Mouse (Mus musculus) CD4-positive, CD25-positive, alpha-beta regulatory T cell, adult 2 months (primary cell): Measurements from ENCODE around the gene Rsad2.
A peak's percentile ranks its signal among the peaks of the same experiment; 100 is the strongest.

Experiments
- DNase-seq: peaks from one replicate; pipeline ENCODE4 v3.0.0-alpha.2; 2012; ENCODE audit warnings: low read depth, low spot score

Gene Rsad2

GRCm38 (mm10) chr12:26401696-26402470 is 54.4 kb downstream of the Rsad2 start:
- DNase-seq, result peak; percentile 81

GRCm38 (mm10) chr12:26401254-26401653 is 55.0 kb downstream of the Rsad2 start:
- peak; percentile 45 for DNase-seq

- DNase-seq, result no peak
Measured at GRCm38 (mm10) chr12:26400762-26401161, 55.5 kb downstream of the Rsad2 start.

GRCm38 (mm10) chr12:26399391-26399790 is 56.9 kb downstream of the Rsad2 start:
- no peak for DNase-seq

GRCm38 (mm10) chr12:26398597-26398996 is 57.7 kb downstream of the Rsad2 start:
- no peak for DNase-seq

GRCm38 (mm10) chr12:26394485-26395470 is 61.5 kb downstream of the Rsad2 start:
- DNase-seq, result no peak

- no peak for DNase-seq
Measured at GRCm38 (mm10) chr12:26393291-26393690, 63.0 kb downstream of the Rsad2 start.
